Mouse (Mus musculus): ENCODE data around the gene Dip2a.

GRCm38 (mm10) chr10:76354974-76355373 is 9.9 kb upstream of the Dip2a start:
- TF ChIP-seq CTCF (IDR thresholded peaks at IDR 0.05) (no peak), EP300 (IDR thresholded peaks at IDR 0.05; ENCODE audit: insufficient read depth, low read depth, low read length) (no peak)

All from heart, adult 2 months (tissue).